Mouse (Mus musculus) heart, adult 2 months (tissue): ENCODE data around the gene Zfp867. TPM values are rescaled to one million over a fixed set of nuclear protein-coding genes. Genes with fewer than 3 reads are reported as not detected.

Source experiments
- DNase-seq, 2 experiments: peaks; one replicate each; pipeline ENCODE4 v3.0.0; 2021
- H3K27ac ChIP-seq: fragments of 200-600 bp; 2 replicates; pipeline ENCODE4 v1.8.1; 2022
- H3K27me3 ChIP-seq: fragments of 200-500 bp; 2 replicates; pipeline ENCODE4 v1.6.1; 2012; ENCODE audit warnings: mild to moderate bottlenecking, low read length, inconsistent platforms, mixed read lengths; ENCODE audit not compliant: control insufficient read depth, insufficient read depth
- H3K36me3 ChIP-seq: fragments of 200-500 bp; 2 replicates; pipeline ENCODE4 v1.6.1; 2012; ENCODE audit warnings: low read length, inconsistent platforms; ENCODE audit not compliant: control insufficient read depth, insufficient read depth
- H3K4me1 ChIP-seq: fragments of 200-500 bp; 2 replicates; pipeline ENCODE4 v1.6.1; 2011; ENCODE audit warnings: low read length; ENCODE audit not compliant: control insufficient read depth, insufficient read depth
- H3K4me3 ChIP-seq: fragments of 200-600 bp; 2 replicates; pipeline ENCODE4 v1.8.1; 2022
- H3K79me2 ChIP-seq: fragments of 200-500 bp; replicated peaks from 2 replicates; pipeline ENCODE4 v1.6.1; 2012; ENCODE audit warnings: mild to moderate bottlenecking, inconsistent platforms, low read length, moderate library complexity, mixed read lengths; ENCODE audit not compliant: control insufficient read depth, insufficient read depth
- H3K9ac ChIP-seq: fragments of 200-500 bp; 2 replicates; pipeline ENCODE4 v1.6.1; 2012; ENCODE audit warnings: low read depth, mild to moderate bottlenecking, control low read depth, inconsistent platforms, low read length, mixed read lengths
- CTCF ChIP-seq: fragments of 200-600 bp; IDR thresholded peaks from 2 replicates; pipeline ENCODE4 v1.8.1; 2022; ENCODE audit warnings: antibody characterized with exemption, mild to moderate bottlenecking, moderate library complexity
- EP300 ChIP-seq: fragments of 200-500 bp; IDR thresholded peaks from 2 replicates; pipeline ENCODE4 v1.6.1; 2011; ENCODE audit warnings: low read depth, low read length, control low read depth; ENCODE audit not compliant: insufficient read depth
- POLR2A ChIP-seq: fragments of 200-500 bp; IDR thresholded peaks from 2 replicates; pipeline ENCODE4 v1.6.1; 2011; ENCODE audit warnings: mild to moderate bottlenecking, low read depth, low read length, control low read depth; ENCODE audit not compliant: insufficient read depth
- WGBS: fragments of 180-500 bp; shearing (Covaris S2); methylation state at CpG from one replicate; pipeline ENCODE4 v1.1.7; 2018; 5-methylcytosine and 5-hydroxymethylcytosine counted together
- intact Hi-C: fragments of 180-260 bp; cut with DNase I; formaldehyde crosslinking; loops from one replicate; pipeline ENCODE4 v1.15.1; 2025
- polyA plus RNA-seq: library from polyadenylated mRNA; depleted of rRNA; stranded (reverse); fragments of >200 nt; gene quantifications from 2 replicates; pipeline ENCODE4 v1.2.3, GENCODE M21; 2012
- total RNA-seq, 2 experiments: library from RNA; stranded (reverse); gene quantifications; 2 replicates each; pipeline ENCODE4 v1.2.3; 2021

Gene Zfp867
- total and polyA plus RNA-seq, 3 experiments: 1.00 to 4.7 (median 3.0) TPM

DNA sequence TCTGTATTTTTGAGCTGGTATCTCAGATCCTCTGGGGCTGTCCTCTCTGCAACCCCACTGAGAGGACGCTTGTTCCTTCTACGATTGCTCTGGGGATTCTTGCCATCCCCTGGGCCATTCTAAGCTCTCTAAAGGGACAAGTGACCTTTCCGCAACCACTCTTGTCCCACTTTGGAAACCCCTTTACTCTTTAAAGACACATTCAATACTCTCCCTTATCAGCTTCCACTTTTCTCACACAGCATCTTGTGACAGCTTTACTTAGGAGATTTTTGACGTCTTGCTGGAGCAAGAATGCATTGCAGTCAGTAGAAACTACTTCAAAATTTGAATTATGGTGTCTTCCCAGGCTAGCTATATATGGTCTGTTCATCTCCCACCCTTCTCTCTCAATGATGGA is 21.2 kb downstream of the Zfp867 start, which contains the start of gene Snap47:
Snap47 (minus strand) TSS at position 101 of the 400 bp plus-strand sequence.
- peak within 1 kb of the TSS; percentile 86 for H3K4me3 ChIP-seq
- TF ChIP-seq POLR2A (no peak), EP300 (no peak), CTCF (no peak)
- no peaks in the 10 kb centered on the region for H3K27me3 ChIP-seq
- DNase-seq: no peak
- peak within 1 kb of the TSS; percentile 91 for H3K27ac ChIP-seq
- peaks cover 4% of the 10 kb centered on the region for H3K4me1 ChIP-seq
- H3K9ac ChIP-seq: peak within 1 kb of the TSS; percentile 98
- H3K36me3 ChIP-seq: no peaks in the 10 kb centered on the region; the same call in 1 of the 2 replicates
- 74% methylated on average over 4 of the region's 4 CpGs for WGBS
- H3K79me2 ChIP-seq: no peaks in the 10 kb centered on the region
- intact Hi-C loops: no loop called here

DNA sequence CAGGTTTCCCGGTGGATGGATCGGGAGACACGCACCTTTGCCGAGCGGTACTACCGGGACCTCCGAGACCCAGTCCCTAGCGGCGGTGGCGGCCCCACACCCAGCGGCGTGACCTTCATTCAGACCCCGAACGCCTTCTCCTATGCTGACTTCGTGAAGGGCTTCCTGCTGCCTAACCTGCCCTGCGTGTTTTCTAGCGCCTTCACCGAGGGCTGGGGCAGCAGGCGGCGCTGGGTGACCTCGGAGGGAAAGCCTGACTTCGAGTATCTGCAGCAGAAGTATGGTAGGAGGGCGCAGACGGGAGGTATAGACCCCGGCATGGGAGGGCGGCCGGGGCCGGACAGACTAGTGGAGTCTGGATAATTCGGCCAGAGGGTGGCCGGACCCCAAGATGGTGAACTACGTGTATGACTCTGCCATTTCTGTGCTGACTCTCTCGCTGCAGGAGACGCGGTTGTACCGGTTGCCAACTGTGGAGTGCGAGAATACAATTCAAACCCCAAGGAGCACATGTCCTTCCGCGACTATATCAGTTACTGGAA is 22.0 kb downstream of the Zfp867 start:
- TF ChIP-seq CTCF (peak; percentile 39), POLR2A (no peak)
- no peaks in the 10 kb centered on the region for H3K27me3 ChIP-seq
- peak overlapping the region; percentile 98 for H3K9ac ChIP-seq
- peak overlapping the region; percentile 91 for H3K27ac ChIP-seq
- intact Hi-C loops: no loop called here
- peaks cover 4% of the 10 kb centered on the region for H3K4me1 ChIP-seq
- H3K79me2 ChIP-seq: no peaks in the 10 kb centered on the region
- H3K4me3 ChIP-seq: peak overlapping the region; percentile 86
- H3K36me3 ChIP-seq: no peaks in the 10 kb centered on the region; the same call in 1 of the 2 replicates
- no peak for DNase-seq
- WGBS: under 1% methylated on average over 38 of the region's 38 CpGs

DNA sequence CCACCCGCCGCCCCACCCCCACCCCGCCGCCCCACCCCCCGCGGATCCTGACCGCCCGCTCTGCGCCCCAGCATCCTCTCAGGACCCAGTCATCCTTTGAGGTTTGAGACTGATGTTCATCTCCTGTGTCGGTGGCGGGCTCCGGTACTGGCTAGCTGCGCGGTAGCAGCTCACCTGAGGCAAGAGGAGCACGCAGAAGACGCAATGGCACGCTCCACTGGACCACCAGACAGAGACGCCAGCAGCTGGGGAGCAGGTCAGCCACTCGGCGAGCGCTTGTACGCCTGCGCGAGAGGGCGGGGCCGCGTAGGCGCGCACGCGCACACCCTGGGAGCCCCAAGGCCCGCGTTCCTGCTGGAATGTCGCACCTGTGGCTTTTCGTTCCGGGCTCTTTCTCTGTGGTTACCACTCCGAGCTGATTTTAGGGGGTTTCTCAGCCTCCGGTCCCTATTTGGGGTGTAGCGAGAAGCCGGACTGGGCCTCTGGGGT is 22.5 kb downstream of the Zfp867 start, which contains the start of gene Jmjd4:
Jmjd4 (plus strand) TSS at position 305 of the 489 bp plus-strand sequence.
- peak; percentile 94 to 96 for DNase-seq
- intact Hi-C loops: no loop called here
- peak within 1 kb of the TSS; percentile 91 for H3K27ac ChIP-seq
- no peaks in the 10 kb centered on the region; the same call in 1 of the 2 replicates for H3K36me3 ChIP-seq
- WGBS: under 1% methylated on average over 40 of the region's 40 CpGs
- no peaks in the 10 kb centered on the region for H3K27me3 ChIP-seq
- H3K79me2 ChIP-seq: no peaks in the 10 kb centered on the region
- peak within 1 kb of the TSS; percentile 86 for H3K4me3 ChIP-seq
- peak within 1 kb of the TSS; percentile 98 for H3K9ac ChIP-seq
- no peak for TF ChIP-seq CTCF
- 0 out of 2 replicates have a peak, but pooled peaks have one; percentile 20 for TF ChIP-seq EP300
- peak; percentile 88 for TF ChIP-seq POLR2A
- H3K4me1 ChIP-seq: peaks cover 4% of the 10 kb centered on the region

DNA sequence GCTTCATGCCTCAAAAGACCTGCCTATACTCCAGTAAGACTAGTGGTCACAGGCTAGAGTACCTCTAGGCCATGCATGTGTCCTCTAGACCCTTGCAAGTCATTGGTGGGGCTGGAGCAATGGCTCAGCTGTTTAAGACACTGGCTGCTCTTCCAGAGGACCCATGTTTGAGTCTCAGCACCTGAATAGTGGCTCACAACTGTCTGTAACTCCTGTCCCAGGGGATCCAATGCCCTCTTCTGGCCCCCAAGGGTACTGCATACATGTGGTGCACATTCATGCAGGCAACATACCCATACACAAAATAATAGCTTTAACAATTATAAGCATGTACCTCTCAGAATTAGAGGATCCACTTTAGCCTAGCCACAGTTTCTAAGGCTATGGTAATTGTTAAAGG is 29.2 kb downstream of the Zfp867 start:
- peak; percentile 31 for TF ChIP-seq CTCF
- no peak for TF ChIP-seq EP300
- H3K9ac ChIP-seq: no peak overlapping the region
- DNase-seq: no peak
- H3K4me3 ChIP-seq: no peak overlapping the region
- no peaks in the 10 kb centered on the region for H3K36me3 ChIP-seq
- intact Hi-C loops: no loop called here
- H3K27me3 ChIP-seq: no peaks in the 10 kb centered on the region
- H3K79me2 ChIP-seq: no peaks in the 10 kb centered on the region
- H3K27ac ChIP-seq: no peak overlapping the region
- no peaks in the 10 kb centered on the region for H3K4me1 ChIP-seq

DNA sequence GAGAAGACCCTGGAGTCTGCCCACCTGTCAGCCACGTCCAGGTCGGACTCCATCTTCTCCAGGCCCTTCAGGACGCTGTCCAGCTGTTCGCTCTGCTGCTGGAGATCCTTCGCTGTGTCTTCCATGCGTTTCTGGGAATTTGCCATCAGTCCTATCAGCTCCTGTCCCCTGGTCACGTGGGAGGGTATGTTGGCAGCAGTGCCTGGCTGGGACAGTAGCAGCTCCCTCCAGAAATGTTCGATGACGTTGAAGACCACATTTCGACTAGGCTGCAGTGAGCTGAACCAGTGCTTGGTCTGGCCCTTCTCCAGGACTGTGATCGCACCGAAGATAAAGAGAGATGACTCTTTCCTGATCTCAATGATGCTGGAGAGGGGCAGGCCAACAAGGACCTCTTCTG is 34.3 kb downstream of the Zfp867 start:
- H3K79me2 ChIP-seq: peaks cover 2% of the 10 kb centered on the region; the same call in 1 of the 2 replicates
- no peaks in the 10 kb centered on the region for H3K27me3 ChIP-seq
- H3K36me3 ChIP-seq: no peaks in the 10 kb centered on the region
- 62% methylated on average over 12 of the region's 12 CpGs for WGBS
- no peak overlapping the region for H3K27ac ChIP-seq
- TF ChIP-seq POLR2A (no peak), EP300 (no peak), CTCF (no peak)
- no peak for DNase-seq
- H3K9ac ChIP-seq: no peak overlapping the region
- intact Hi-C loops: no loop called here
- H3K4me3 ChIP-seq: no peak overlapping the region
- no peaks in the 10 kb centered on the region; the same call in 1 of the 2 replicates for H3K4me1 ChIP-seq

DNA sequence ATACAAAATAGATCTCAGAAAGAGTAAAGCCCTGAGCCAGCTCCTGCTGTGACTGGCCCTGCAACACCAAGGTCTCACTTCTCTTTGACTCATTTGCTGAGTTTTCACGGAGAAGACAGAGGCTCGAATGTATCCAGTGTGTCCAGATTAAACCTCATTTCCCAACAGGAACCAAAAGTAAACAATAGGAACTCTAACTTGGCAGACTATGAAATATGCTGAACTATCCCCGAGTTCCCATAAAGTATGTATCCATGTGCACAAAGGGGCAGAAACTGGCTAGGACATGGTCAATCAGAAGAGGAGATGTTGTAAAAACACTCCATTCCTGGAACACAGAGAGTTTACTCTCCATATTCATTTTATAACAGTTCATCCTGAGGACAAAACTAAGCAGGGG is 40.0 kb downstream of the Zfp867 start:
- Histone ChIP-seq H3K4me3 (no peak overlapping the region), H3K36me3 (peaks cover 3% of the 10 kb centered on the region; the same call in 1 of the 2 replicates), H3K9ac (no peak overlapping the region), H3K27ac (no peak overlapping the region), H3K79me2 (peaks cover 2% of the 10 kb centered on the region; the same call in 1 of the 2 replicates), H3K4me1 (no peaks in the 10 kb centered on the region; the same call in 1 of the 2 replicates), H3K27me3 (no peaks in the 10 kb centered on the region)
- intact Hi-C loops: no loop called here
- WGBS: 20% methylated on average over 3 of the region's 3 CpGs
- TF ChIP-seq CTCF (no peak), POLR2A (no peak), EP300 (no peak)
- DNase-seq: no peak
